Mouse (Mus musculus) myocyte (in vitro differentiated cells): ENCODE results near the gene Serpini1. TPM values are rescaled to one million over a fixed set of nuclear protein-coding genes. Genes with fewer than 3 reads are reported as not detected.
"Not testable (repeated sequence)": the region's sequence is repeated elsewhere in the genome, so short reads cannot be mapped to it uniquely, and the experiment has no call there.

Source experiments
- H3K27me3 ChIP-seq: one replicate; pipeline ENCODE4 v1.6.1; 2011; ENCODE audit not compliant: control insufficient read depth, insufficient read depth, insufficient read length
- H3K36me3 ChIP-seq: one replicate; pipeline ENCODE4 v1.6.1; 2011; ENCODE audit not compliant: control insufficient read depth, insufficient read depth
- H3K4me2 ChIP-seq: one replicate; pipeline ENCODE4 v1.6.1; 2011; ENCODE audit warnings: low read depth, control low read depth
- H3K4me3 ChIP-seq: one replicate; pipeline ENCODE4 v1.5.1; 2011; ENCODE audit warnings: mild to moderate bottlenecking, control low read depth, moderate library complexity
- H3K79me2 ChIP-seq: one replicate; pipeline ENCODE4 v1.6.1; 2011; ENCODE audit not compliant: control insufficient read depth, insufficient read depth
- H3ac ChIP-seq: one replicate; pipeline ENCODE4 v1.6.1; 2011; ENCODE audit not compliant: control insufficient read depth, insufficient read length
- CEBPB ChIP-seq: IDR thresholded peaks from 2 replicates; pipeline ENCODE4 v1.6.1; 2011; ENCODE audit warnings: mild to moderate bottlenecking, moderate library complexity; ENCODE audit not compliant: poor library complexity, insufficient read depth, severe bottlenecking
- E2F4 ChIP-seq: IDR thresholded peaks from one replicate; pipeline ENCODE4 v1.6.1; 2011; ENCODE audit warnings: mild to moderate bottlenecking, control low read depth, moderate library complexity; ENCODE audit not compliant: insufficient read depth
- MAX ChIP-seq: IDR thresholded peaks from one replicate; pipeline ENCODE4 v1.6.1; 2011; ENCODE audit warnings: low read depth, mild to moderate bottlenecking, control low read depth
- MYOD1 ChIP-seq, 3 experiments: IDR thresholded peaks; one replicate each; pipeline ENCODE4 v1.6.1; 2011; ENCODE audit warnings: control low read depth in 2 of 3, low read depth in 2 of 3, mild to moderate bottlenecking in 2 of 3, moderate library complexity in 1 of 3; ENCODE audit not compliant: insufficient read length in 2 of 3, control insufficient read depth in 1 of 3
- MYOG ChIP-seq, 3 experiments: IDR thresholded peaks; one replicate each; pipeline ENCODE4 v1.6.1; 2011; ENCODE audit warnings: control low read depth in 2 of 3, low read depth in 2 of 3, mild to moderate bottlenecking in 2 of 3; ENCODE audit not compliant: insufficient read length in 2 of 3, control insufficient read depth in 1 of 3, insufficient read depth in 1 of 3
- POLR2A ChIP-seq: IDR thresholded peaks from one replicate; pipeline ENCODE4 v1.6.1; 2011; ENCODE audit warnings: low read depth, mild to moderate bottlenecking, control low read depth, moderate library complexity; ENCODE audit not compliant: insufficient read length
- POLR2AphosphoS2 ChIP-seq: IDR thresholded peaks from one replicate; pipeline ENCODE4 v1.6.1; 2011; ENCODE audit warnings: low read depth, control low read depth; ENCODE audit not compliant: insufficient read length
- REST ChIP-seq: IDR thresholded peaks from one replicate; pipeline ENCODE4 v1.6.1; 2011; ENCODE audit warnings: mild to moderate bottlenecking, control low read depth, moderate library complexity; ENCODE audit not compliant: insufficient read depth, insufficient read length
- SRF ChIP-seq: IDR thresholded peaks from one replicate; pipeline ENCODE4 v1.6.1; 2011; ENCODE audit warnings: low read depth; ENCODE audit not compliant: control insufficient read depth, insufficient read length
- TCF12 ChIP-seq: IDR thresholded peaks from one replicate; pipeline ENCODE4 v1.6.1; 2011; ENCODE audit warnings: mild to moderate bottlenecking, control low read depth; ENCODE audit not compliant: poor library complexity, insufficient read depth, severe bottlenecking
- TCF3 ChIP-seq: IDR thresholded peaks from one replicate; pipeline ENCODE4 v1.6.1; 2011; ENCODE audit warnings: low read depth, control low read depth; ENCODE audit not compliant: insufficient read length
- USF1 ChIP-seq: IDR thresholded peaks from one replicate; pipeline ENCODE4 v1.6.1; 2011; ENCODE audit warnings: low read depth, mild to moderate bottlenecking, control low read depth, moderate library complexity
- polyA plus RNA-seq: library from polyadenylated mRNA; unstranded; fragments of >200 nt; fragmentation: generic; extraction: Trizol; gene quantifications from one replicate; pipeline ENCODE4 v1.2.1, GENCODE M21; 2012; ENCODE audit warnings: missing spikeins

Serpini1 gene
- polyA plus RNA-seq, 1 experiment = 0.14 TPM

- no peaks in the 10 kb centered on the region for H3K27me3 ChIP-seq
- H3K79me2 ChIP-seq = no peaks in the 10 kb centered on the region
- H3K4me3 ChIP-seq = no peak overlapping the region
- H3K36me3 ChIP-seq = no peaks in the 10 kb centered on the region
- no peak overlapping the region for H3K4me2 ChIP-seq
- TF ChIP-seq TCF3 = no peak
- H3ac ChIP-seq = no peak overlapping the region
Observed at GRCm38 (mm10) chr3:75633221-75633620, 75.9 kb downstream of the Serpini1 start.

GRCm38 (mm10) chr3:75633635-75634034 is 76.3 kb downstream of the Serpini1 start:
- Histone ChIP-seq H3K27me3 (no peaks in the 10 kb centered on the region), H3K4me2 (no peak overlapping the region), H3K36me3 (no peaks in the 10 kb centered on the region), H3K79me2 (no peaks in the 10 kb centered on the region), H3K4me3 (no peak overlapping the region), H3ac (no peak overlapping the region)
- TF ChIP-seq REST (no peak), SRF (no peak), TCF12 (no peak), TCF3 (no peak), MYOG (IDR thresholded peaks at IDR 0.05; ENCODE audit: control insufficient read depth in 1 of 3, insufficient read depth in 1 of 3, insufficient read length in 2 of 3, low read depth in 2 of 3) (no peak), MYOD1 (IDR thresholded peaks at IDR 0.05; ENCODE audit: control insufficient read depth in 1 of 3, insufficient read length in 2 of 3, low read depth in 2 of 3) (no peak)

- Histone ChIP-seq H3K79me2 (no peaks in the 10 kb centered on the region), H3K4me2 (no peak overlapping the region), H3ac (no peak overlapping the region), H3K4me3 (no peak overlapping the region), H3K36me3 (no peaks in the 10 kb centered on the region), H3K27me3 (no peaks in the 10 kb centered on the region)
- no peak for TF ChIP-seq MAX
- TF ChIP-seq SRF = no peak
- no peak for TF ChIP-seq TCF3
- TF ChIP-seq CEBPB = no peak
- no peak for TF ChIP-seq POLR2A
Observed at GRCm38 (mm10) chr3:75635648-75636047, 78.3 kb downstream of the Serpini1 start.

DNA sequence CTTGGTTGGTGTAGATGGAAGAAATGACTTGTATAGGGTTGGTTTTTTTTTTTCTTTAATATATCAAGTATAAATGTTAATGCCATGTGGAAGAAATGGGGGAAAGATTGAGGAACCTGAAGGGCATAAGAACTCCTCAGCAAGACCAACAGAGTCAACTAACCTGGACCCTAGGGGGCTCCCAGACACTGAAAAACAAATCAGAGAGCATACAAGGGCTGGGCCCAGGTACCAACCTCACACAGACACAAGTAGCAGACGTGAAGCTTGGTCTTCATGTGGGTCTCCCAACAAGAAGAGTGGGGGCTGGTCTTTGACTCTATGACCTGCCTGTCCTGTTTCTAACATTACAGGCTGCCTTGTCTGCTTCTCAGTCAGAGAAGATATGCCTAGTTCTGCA is 82.2 kb downstream of the Serpini1 start:
- H3ac ChIP-seq = no peak overlapping the region
- TF ChIP-seq SRF (no peak), MYOG (IDR thresholded peaks at IDR 0.05; ENCODE audit: control insufficient read depth in 1 of 3, insufficient read depth in 1 of 3, insufficient read length in 2 of 3, low read depth in 2 of 3) (no peak), CEBPB (no peak)

DNA sequence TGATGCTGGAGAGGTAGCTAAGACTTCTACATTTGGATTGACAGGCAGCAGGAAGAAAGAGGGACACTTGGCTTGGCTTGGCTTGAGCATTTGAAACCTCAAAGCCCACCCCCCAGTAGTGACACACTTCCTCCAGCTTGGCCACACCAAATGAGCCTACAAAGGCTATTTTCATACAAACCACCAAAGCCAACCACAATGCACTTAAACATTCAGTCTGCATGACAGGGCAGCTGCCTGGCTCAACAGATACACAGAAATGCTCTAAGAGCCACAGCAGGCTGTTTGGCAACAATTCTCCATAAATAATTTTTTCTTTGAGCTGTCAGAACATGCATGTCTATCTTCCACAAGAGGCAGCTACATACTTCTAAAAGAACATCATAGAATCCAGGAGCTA is 90.2 kb downstream of the Serpini1 start:
- no peaks in the 10 kb centered on the region for H3K79me2 ChIP-seq
- H3ac ChIP-seq = no peak overlapping the region
- no peak overlapping the region for H3K4me2 ChIP-seq
- H3K27me3 ChIP-seq = no peaks in the 10 kb centered on the region
- TF ChIP-seq MAX = no peak
- TF ChIP-seq SRF = no peak
- no peak for TF ChIP-seq TCF12
- no peak for TF ChIP-seq CEBPB
- no peak for TF ChIP-seq POLR2AphosphoS2
- TF ChIP-seq TCF3 = no peak
- TF ChIP-seq MYOD1 (IDR thresholded peaks at IDR 0.05; ENCODE audit: control insufficient read depth in 1 of 3, insufficient read length in 2 of 3, low read depth in 2 of 3) = no peak
- TF ChIP-seq E2F4 = no peak
- no peak for TF ChIP-seq REST
- no peak for TF ChIP-seq MYOG (IDR thresholded peaks at IDR 0.05; ENCODE audit: control insufficient read depth in 1 of 3, insufficient read depth in 1 of 3, insufficient read length in 2 of 3, low read depth in 2 of 3)
- TF ChIP-seq USF1 = no peak
- H3K4me3 ChIP-seq = no peak overlapping the region
- H3K36me3 ChIP-seq = no peaks in the 10 kb centered on the region

More for the DNA sequence above, 82.2 kb downstream of the Serpini1 start:
- no peaks in the 10 kb centered on the region for H3K36me3 ChIP-seq
- H3K79me2 ChIP-seq = no peaks in the 10 kb centered on the region
- H3K4me3 ChIP-seq = no peak overlapping the region
- H3K4me2 ChIP-seq = no peak overlapping the region
- no peaks in the 10 kb centered on the region for H3K27me3 ChIP-seq

- Histone ChIP-seq H3K79me2 (no peaks in the 10 kb centered on the region), H3K27me3 (no peaks in the 10 kb centered on the region), H3K4me2 (no peak overlapping the region), H3K36me3 (no peaks in the 10 kb centered on the region), H3K4me3 (no peak overlapping the region), H3ac (no peak overlapping the region)
- no peak for TF ChIP-seq USF1
- no peak for TF ChIP-seq TCF3
- no peak for TF ChIP-seq MYOD1 (IDR thresholded peaks at IDR 0.05; ENCODE audit: control insufficient read depth in 1 of 3, insufficient read length in 2 of 3, low read depth in 2 of 3)
- TF ChIP-seq POLR2AphosphoS2 = no peak
- no peak for TF ChIP-seq MYOG (IDR thresholded peaks at IDR 0.05; ENCODE audit: control insufficient read depth in 1 of 3, insufficient read depth in 1 of 3, insufficient read length in 2 of 3, low read depth in 2 of 3)
- TF ChIP-seq POLR2A = no peak
- no peak for TF ChIP-seq REST
- TF ChIP-seq E2F4 = no peak
- no peak for TF ChIP-seq CEBPB
- no peak for TF ChIP-seq TCF12
- no peak for TF ChIP-seq MAX
- no peak for TF ChIP-seq SRF
Observed at GRCm38 (mm10) chr3:75648226-75648625, 90.9 kb downstream of the Serpini1 start.

DNA sequence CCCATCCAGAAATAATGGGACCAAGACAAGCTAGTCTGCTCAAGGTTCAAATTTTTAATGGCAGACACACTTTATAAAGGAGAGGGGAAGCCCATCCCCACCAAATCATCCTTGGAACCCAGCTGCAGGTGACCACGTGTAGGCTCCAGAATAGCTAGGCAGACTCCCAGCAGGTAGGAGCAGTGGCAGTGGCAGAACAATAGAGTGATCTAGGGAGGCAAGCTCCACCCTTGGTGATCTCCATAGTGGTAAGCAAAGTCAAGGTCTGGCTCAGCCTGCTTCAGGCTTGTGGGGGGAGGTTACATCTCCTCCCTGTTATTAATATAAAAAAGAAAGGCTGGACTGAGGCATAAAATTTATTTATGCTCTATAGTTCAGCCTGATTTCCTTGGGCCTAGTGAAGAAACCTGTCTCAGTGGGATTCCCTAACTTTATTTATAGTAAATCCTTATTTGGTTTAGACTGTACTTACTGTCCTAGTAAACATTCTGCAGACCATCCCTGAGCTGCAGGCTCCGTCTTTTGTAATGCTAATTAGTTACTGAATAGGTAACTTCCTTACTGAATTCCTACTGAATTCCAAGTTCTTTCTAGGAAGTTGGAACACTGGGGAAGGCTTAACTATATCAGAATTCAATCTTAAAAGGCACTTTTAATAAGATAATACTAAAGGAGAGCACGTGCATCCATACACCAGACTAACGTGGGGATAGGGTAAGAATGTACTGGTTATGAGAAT is 93.2 kb downstream of the Serpini1 start:
- not testable (repeated sequence) for H3K79me2 ChIP-seq, H3K4me2 ChIP-seq, H3K36me3 ChIP-seq, H3ac ChIP-seq, H3K27me3 ChIP-seq, H3K4me3 ChIP-seq
